Mouse (Mus musculus): ENCODE data around the gene Ankzf1.

Ankzf1 gene

DNA sequence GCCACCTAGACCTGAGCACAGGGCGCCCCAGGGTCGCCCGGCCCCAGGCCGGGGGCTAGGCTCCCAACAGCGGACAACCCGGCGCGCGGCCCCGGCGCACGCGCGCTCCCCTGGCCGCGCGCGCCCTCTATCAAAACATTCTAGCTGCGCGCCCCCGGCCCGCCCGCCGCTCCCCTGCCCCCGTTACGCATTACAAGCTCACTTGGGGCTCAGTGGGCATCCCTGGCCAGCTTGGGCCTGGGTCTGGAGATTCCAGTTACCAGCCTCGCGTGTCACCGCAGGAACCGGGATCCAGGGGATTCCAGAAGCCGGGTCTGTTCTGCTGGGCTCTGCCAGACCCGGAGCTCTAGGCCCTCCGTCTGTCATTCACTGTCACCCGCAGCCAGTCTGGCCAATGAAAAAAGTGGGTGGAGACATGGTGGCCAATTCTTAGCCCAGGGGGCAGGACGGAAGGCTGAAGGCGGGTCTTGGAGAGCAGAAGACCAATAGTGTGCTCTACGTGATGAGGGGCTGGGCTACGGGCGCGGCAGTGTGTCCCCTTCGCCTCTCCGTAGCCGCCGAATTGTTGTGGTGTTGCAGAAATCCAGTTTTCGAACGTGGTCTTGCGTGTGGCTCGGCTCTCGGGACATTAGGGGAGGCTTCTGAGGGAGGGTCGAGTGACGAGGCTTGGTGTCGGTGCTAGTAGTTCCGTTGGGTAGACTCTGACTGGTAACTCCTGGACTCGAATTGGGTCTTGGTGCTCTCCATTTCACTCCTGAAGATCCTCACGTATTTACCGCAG, at the start of gene Ankzf1, which contains the start of gene Atg9a:
Gene Ankzf1 (plus strand): TSS at position 530 of the 781 bp plus-strand sequence.
Gene Atg9a (minus strand): TSS at position 575 of the 781 bp plus-strand sequence.
- DNase-seq, result peak; percentile 94

DNA sequence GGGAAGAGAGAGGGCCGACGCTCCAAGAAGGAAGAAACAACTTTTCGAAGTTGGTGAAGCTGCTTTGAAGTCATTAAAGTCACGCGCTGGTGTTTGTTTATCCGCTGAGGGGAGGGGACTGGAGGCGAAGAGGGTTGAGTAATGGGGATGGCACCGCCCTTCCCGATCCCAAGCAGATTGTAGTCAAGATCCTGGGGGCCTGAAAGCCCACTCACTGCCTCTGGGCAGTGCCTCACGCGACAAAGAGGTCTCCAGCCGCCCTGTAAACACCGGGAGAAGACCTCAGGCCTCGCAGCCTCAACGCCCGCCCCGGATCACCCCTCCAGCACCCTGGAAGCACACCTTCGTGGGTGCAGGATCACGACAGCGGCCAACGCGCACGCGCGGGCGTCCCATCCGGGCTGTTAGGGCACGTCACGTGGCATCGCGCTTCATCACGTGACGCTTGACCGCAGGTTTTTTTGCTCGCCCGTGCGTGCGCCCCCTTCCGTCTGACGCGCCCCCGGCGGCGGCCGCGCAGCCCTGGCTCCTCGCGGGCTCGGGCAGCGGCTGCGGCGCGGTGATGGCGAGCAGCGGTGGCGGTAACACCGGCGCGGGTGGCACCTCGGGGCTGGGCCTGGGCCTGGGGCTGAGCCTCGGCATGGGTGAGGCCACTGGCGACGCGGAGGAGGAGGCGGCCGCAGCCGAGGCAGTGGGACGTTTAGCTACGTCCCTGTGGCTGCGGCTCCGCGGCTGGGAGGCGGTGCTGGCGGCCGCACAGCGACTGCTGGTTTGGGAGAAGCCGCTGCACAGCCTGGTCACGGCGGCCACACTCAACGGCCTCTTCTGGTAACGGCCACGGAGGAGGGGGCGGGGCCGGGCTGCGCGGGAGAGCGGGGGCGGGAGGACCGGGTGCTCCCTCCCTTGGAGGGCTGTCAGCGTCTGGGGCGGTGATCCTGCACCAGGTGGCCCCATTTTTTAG, 49.4 kb upstream of the Ankzf1 start, which contains the start of the genes Cnppd1 and Retreg2:
Gene Cnppd1 (minus strand): TSS at position 411 of the 961 bp plus-strand sequence.
Gene Retreg2 (plus strand): TSS at position 478 of the 961 bp plus-strand sequence.
- peak; percentile 96 for DNase-seq

DNA sequence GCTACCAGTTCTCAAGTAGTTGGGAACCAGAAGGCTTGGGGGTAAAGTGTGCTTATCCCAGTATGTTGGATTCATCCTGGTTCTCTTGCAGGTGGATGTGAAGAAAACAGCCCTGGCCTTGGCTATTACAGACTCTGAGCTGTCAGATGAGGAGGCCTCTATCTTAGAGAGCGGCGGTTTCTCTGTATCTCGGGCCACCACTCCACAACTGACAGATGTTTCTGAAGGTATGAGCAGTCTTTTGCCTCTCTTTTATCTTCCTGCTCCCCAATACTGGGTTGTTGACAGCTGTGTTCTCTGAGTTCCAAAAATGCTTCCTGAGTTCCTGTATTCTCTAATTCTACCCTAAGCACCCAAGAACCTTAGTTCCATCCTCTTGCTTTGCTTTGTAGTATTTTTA, 46.4 kb upstream of the Ankzf1 start:
- no peak for DNase-seq

DNA sequence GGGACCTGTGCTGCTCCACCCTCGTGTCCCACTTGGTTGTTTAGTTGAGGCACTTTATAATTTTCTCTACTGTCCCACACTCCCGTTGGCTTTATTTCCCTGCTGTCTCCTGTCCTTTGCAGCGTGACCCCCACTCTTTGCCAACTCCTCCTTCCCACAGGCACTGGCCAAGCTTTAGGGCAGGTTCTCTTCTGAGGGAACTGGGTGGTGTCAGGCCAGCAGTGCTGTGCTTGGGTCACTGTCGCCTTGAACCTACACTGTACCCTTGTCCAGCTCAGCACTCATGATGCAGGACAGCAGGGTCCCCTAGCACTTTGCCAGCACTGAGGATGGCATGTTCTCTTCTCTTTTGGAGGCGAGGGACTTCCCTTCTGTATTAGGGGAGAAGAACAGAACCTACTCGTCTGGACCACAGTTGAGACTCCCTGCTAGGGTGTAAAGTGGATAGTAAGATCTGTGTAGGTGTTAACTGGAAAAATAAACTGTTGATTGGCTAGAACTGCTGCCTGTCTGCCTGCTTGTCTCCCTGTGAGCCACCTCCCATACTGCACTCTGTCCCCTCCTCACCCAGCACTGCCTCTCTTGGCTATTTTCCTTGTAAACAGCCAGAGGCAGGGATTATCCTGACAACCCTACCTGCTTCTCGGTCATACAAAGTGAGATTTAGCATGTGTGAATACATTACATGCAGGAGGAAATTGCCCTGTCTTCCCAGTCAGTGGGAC, 44.4 kb upstream of the Ankzf1 start:
- DNase-seq, result no peak

DNA sequence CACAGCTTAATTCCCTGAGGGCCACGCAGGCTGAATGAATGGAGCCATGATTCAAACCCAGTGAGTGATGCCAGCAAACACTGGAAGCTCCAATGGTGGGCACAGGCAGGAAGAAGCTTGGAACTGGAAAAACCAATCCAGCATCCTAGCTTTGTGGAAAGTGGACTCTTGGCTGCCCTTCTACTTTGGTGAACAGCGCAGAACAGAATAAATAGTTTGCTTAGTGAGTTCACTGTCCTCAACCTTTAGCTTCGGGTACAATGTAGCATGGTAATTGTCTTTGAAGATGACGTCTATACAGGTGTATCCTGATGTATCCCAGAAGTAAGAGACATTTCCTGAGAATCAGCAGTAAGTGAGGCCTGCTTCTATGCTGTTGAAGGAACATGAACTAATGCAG, 43.2 kb upstream of the Ankzf1 start:
- no peak for DNase-seq

DNA sequence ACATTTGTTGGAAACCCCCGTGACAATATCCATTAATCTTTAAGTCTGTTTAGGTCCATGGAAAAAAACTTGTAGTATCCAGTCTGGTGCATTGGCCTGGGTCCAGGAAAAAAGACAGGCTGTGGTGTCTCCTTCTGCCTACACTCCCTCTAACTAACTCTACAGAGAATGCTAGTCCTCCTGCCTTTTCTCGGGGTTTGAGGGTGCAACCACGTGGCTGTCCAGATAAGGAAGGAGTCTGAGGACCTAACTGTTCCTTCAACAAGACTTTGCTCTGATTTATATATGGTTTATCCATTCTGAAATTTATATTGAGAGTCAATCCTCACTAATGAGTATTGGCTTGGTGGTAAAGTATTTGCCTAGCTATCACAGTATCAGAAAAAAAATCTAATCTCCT, 36.1 kb upstream of the Ankzf1 start:
- DNase-seq, result no peak

DNA sequence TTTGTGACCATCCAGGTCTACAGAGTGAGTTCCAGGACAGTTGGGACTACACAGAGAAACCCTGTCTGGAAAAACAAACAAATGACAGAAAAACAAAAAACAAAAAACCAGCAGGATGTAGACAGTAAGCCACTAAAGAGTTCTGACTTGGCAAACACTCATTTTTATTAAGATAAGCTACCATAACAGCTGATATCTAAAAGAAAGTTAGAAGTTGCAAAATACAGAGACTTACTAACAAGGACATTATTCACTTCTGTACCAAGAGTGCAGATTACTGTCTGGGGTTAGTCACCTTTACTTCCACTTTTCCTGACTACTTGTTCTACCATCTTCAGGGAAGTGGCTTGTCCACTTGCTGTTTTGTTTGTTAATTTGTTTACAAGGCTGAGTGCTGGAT, 33.0 kb upstream of the Ankzf1 start:
- DNase-seq, result no peak

DNA sequence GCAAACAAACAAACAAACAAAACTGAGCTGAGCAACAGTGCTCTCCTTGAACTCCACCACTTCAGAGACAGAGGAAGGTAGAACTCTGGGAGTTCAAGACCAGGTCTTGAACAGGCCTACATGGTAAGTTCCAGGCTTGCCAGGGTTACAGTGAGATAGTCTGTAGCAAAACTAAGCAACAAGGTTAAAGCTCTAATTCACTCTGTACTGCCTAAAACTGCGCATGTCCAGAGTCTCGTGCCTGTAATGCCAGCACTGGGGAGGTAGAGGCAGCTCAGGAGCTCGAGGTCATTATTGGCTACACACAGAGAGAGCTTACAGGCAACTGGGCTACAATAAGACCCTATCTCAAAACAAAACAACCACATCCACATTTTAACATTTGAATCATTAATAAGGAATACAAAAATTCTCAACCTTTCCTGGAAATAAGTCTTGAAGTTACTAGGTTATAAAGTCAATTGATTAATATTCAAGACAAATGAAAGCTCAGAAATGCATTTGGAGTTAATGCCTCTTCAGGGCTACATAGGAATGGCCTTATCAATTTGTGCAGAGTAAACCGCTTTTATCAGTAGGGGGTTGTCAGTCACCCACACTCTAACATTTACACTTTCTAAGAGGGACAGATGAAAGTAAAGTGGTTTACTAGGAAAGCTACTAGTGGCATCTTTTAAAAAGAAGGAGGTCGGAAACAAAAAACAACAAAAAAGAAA, 32.3 kb upstream of the Ankzf1 start:
- DNase-seq, result no peak

DNA sequence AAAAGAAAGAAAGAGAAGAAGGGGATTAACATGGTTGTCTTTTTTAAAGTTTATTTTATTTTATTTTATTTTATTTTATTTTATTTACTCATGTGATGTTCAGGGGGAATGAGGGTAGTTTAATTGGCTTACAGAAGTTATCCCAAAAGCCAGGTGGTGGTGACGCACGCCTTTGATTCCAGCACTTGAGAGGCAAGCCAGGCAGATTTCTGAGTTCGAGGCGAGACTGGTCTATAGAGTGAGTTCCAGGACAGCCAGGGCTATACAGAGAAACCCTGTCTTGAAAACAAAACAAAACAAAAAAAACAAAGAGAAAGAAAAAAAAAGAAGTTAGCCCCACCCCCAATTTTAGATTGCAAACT, 31.7 kb upstream of the Ankzf1 start:
- DNase-seq, result no peak

DNA sequence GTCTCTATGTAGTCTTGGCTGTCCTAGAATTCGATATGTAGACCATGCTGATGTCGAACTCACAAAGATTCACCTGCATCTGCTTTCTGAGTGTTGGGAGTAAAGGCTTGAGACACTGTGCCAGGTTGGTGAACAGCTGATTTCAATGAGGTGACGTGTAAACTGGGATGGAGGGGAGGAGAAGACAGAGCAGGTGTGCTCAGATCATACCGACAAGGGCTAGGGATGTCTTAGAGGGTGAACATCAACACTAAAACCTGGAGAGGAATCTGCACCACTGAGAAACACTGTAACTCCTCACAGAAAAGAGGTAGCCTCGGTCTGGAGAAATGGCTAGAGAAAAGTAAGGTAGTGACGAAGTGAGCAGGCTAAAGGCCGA, 23.9 kb upstream of the Ankzf1 start:
- no peak for DNase-seq

DNA sequence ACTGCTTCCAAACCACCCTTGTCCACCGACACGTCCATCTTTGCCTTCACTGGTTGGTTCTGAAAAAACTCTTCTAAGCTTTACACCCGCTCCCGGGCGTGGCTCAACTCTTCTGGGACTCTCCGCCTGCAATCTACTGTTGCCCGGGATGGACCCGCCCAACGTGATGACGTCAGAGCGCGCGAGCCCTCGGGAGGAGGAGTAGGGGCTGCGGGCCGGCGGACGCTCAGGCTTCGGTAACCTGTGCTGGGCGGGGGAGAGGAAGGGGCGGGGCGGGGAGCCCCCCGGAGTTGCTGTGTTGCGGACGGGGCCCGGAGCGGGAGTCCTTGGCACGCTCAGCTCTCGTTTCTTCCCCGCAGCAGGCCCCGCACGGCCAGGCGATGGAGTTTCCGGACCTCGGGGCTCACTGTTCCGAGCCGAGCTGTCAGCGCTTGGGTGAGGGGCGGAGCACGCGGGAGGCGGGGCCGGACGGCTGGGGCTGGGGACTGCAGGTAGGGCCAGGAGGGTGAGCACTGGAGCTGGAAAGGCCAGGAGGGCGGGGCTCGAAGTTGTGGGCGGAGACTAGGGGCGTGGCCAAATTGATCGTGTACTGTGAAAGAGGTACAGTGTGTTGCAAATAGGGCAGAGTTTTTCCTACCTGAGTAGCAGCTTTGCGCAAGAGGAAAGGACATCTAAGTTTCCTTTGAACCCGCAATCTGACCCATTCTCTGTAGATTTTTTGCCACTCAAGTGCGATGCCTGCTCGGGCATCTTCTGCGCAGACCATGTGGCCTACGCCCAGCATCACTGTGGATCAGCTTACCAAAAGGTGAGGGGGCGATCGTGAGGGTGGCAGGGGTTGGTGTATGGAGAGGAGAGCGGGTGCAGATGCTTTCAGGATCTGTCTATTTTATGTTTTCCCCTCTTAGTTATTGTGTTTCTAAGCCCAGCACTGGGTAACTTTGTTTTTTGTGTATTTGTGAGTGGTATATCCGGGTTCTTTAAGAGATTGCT, 23.2 kb upstream of the Ankzf1 start, which contains the start of gene Zfand2b:
Gene Zfand2b (plus strand): TSS at position 175 of the 993 bp plus-strand sequence.
- peak; percentile 96 for DNase-seq

DNA sequence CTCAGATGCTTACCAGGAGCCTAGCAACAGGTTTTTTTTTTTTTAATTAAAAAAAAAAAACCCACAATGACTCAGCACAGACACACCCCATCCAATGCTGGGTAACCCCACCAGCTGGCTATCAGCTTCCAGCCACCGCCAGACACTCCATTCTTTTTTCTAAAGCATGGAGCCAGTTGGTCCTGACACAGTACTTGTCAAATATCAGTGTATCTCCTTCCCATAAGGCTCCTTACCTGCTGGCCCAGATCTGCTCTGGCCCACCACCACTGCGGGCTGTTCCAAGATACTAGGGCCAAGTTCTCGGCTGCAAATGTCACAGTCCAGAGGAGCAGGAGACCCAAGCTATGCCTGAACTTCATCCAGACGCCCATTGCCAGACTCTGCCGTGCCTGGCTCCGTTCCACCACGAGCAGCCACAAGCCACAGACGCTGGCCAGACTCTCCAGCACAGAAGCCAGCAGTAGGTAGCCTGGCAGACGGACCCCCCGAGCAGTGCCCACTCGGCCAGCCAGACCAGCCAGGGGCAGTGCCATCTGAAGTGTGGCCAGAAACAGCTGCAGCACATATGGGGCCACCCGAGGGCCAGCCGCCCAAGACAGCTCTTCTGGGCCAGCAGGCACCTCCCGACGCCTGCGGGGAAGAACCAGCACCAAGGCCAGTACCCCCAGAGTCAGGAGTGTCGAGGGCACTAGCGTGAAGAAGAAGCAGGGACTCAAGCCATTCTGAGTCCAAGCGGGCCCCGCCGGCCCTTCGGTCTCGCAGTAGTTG, 12.4 kb upstream of the Ankzf1 start:
- DNase-seq, result peak; percentile 54

DNA sequence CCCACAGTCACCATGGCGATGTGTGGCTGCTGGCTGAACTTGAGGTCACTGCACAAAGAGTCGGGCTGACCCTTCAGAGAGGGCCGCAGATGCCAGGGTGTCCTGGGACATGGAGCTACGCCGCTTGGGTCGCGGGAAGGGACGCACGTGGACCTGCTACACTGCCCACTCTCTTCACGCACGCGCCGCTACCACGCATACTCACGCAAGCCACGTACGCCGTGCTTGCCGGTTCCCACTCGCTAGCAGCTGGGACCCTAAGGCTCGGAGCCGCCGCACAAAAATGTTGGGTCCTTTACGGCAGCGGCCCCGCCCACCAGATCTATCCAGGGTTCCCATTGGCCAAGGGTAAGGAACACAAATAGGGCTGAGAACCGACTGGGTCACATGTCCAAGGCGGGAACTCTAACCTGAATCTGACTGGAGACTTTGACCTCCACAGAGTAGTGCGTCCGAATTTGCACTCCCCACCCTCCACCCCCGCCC, 11.8 kb upstream of the Ankzf1 start, which contains the start of gene Abcb6:
Gene Abcb6 (minus strand): TSS at position 288 of the 486 bp plus-strand sequence.
- DNase-seq, result peak; percentile 79

DNA sequence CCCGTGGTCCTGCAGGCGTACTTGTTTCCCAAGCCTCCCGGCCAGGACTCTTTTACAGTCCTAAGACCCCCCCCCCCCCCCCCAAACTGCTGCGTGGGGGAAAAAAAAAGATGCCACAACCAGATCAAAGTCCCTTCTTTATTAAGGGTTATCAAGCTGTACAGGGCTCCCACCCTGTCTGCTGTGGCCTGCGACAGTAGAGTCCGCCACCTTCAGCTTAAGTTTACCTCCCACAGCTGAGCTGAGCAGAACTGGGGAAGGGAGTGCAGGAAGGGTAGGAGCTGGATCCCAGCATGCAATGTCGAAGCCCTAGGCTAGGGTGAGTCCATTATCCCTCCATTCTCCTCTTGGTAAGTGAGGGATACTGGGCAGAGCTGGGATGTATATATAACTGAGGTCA, 11.2 kb upstream of the Ankzf1 start:
- no peak for DNase-seq

DNA sequence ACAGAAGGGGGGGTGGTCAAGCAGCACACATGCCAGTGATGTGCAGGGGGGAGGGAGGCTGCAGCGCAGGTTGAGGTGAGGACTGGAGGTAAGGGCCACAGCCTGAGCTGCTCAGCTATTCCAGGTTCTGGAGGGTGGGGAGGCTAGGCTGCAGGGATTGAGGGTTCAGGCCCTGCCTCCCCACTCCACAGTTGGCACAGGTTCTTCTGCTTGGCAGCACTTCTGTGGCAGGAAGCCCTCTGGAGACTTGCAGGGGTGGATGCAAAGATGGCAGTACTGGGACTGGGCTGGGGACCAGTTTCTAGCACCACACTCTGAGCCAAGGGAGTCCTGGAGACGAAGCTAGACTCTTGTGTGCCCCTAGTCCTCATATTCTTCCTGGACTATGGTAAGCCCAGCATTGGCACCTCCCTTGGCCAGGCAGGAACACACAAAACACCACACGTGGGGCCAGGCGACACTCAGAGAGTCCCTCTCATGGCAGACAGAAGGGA, 10.5 kb upstream of the Ankzf1 start:
- DNase-seq, result no peak

DNA sequence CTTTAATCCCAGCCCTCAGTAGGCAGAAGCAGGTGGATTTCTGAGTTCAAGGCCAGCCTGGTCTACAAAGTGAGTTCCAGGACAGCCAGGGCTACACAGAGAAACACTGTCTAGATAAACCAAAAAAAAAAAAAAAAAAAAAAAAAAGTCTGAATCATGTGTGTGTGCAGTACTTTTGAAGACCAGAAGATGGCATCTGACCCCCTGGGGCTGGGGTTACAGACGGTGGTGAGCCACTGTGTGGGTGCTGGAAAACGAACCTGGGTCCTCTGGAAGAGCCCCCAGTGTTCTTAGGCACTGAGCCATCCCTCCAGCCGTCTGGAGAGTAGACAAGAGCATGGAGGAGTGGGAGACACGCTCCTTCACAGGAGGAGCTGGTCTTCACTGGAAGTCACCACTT, 9.8 kb upstream of the Ankzf1 start:
- DNase-seq, result no peak

DNA sequence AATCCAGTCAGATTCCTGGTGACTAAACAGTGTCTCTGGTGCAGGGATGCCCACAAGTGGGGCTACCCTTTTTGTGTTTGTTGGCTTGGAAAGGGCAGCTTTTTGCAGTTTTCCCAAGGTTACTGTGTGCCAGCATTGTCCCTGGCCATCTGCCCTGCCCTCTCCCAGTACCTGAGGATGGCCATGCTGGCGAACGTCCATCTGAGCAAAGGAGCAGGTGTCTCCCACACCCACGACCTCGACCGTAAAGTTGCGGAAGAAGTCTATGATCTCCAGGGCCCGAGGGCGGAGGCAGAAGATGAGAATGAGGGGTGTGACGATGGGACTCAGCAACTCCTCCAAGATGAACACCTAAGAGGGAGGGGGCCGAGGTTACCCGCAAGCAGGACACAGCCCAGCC, 6.5 kb upstream of the Ankzf1 start:
- no peak for DNase-seq

DNA sequence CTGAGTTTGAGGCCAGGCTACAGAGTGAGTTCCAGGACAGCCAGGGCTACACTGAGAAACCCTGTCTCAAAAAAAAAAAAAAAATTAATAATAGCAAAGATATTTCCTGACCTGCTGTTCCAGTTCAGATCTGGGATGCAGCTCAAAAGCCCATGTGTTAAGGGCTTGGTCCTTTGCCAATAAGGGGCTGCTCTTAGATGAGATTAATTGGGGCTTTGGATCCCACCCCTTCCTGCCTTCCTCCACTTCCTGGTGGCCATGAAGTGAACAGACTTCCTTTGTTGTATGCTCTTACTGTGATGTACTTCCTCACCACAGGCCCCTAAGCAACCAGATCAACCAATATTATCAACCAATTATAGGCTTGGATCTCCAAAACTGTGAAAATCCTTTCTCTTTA, 4.8 kb upstream of the Ankzf1 start:
- no peak for DNase-seq

DNA sequence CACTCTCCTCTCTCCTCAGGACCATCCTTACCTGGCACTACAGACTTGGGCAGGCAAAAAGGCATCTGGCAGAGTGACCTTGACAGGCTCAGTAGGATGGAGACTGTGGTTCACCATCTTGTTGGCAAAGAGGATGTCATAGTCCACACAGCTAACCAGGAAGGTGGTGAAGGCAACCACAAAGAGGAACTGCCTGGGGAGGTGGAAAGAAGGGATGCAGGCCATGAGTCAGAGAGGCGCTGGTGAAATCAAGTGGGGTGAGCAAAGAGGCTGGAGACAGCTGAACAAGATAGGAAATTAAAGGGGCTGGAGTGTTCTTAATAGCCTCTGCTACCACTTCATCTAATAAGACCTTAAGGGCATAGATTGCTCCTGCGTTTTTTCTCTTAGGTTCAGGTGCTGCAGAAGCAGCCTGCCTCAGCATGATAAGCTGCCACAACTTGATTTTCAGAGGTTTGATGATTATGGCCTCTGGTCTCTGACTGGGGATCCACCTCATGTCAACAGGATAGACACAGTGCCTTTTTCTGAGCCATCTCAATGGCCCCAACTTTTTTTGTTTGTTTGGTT, 4.0 kb upstream of the Ankzf1 start:
- DNase-seq, result no peak

Measured in cerebellum, adult 11 months (tissue).